In genomic region chr16:22811477-22811876, GRCm38 (mm10) we compare ENCODE assay signal across 39 mouse cellular contexts. TPM values are rescaled to one million over a fixed set of nuclear protein-coding genes. Genes with fewer than 3 reads are reported as not detected.
"Had no signal": no experiment of that assay in that cellular context is flagged by ENCODE, and none has a peak within 500 bp of the region (broad histone marks: within the 10 kb centered on the region; RNA-seq: fewer than 3 reads in every experiment).

Gene Crygs, minus strand, starts transcription at chr16:22811577.

- H3K4me2 ChIP-seq: heart, embryonic 11.5 days; heart, embryonic 13.5 days; heart, embryonic 15.5 days; hindbrain, embryonic 12.5 days; hindbrain, embryonic 14.5 days; intestine, embryonic 15.5 days; kidney, embryonic 15.5 days; limb, embryonic 13.5 days; limb, embryonic 15.5 days; liver, embryonic 11.5 days had no signal

- H3K36me3 ChIP-seq: intestine, embryonic 15.5 days had no signal

- DNase-seq: gastrocnemius, postnatal 14 days; gastrocnemius, postnatal 36 days; heart, adult 11 months; heart, adult 2 months; heart, postnatal 14 days; heart, postnatal 36 days; kidney, adult 18-20 months; kidney, postnatal 10 days; kidney, postnatal 25 days; layer of hippocampus, adult 9-11 months; layer of hippocampus, postnatal 36 days; left cerebral cortex, postnatal 4 days had no signal

- H3K9me3 ChIP-seq: heart, embryonic 13.5 days; heart, embryonic 15.5 days; hindbrain, embryonic 12.5 days; intestine, embryonic 15.5 days; kidney, embryonic 15.5 days; limb, embryonic 13.5 days; limb, embryonic 15.5 days had no signal

- H3K4me3 ChIP-seq: heart, adult 2 months; heart, embryonic 13.5 days; heart, embryonic 15.5 days; hindbrain, embryonic 12.5 days; intestine, embryonic 15.5 days; kidney, embryonic 15.5 days; limb, embryonic 13.5 days; limb, embryonic 15.5 days had no signal

- H3K9ac ChIP-seq: heart, embryonic 13.5 days; heart, embryonic 15.5 days; hindbrain, embryonic 12.5 days; hindbrain, embryonic 14.5 days; intestine, embryonic 15.5 days; kidney, embryonic 15.5 days; limb, embryonic 13.5 days; limb, embryonic 15.5 days; liver, embryonic 14.5 days had no signal

- H3K4me1 ChIP-seq: hindbrain, embryonic 12.5 days; limb, embryonic 13.5 days; limb, embryonic 15.5 days had no signal

- H3K27me3 ChIP-seq: intestine, embryonic 15.5 days; limb, embryonic 15.5 days had no signal

- ATAC-seq: hindbrain, embryonic 16.5 days; inflammation-experienced regulatory T-cells, adult 6 months; intestine, embryonic 15.5 days; intestine, postnatal 0 days had no signal

- H3K27ac ChIP-seq: heart, adult 2 months; heart, embryonic 13.5 days; heart, embryonic 15.5 days; hindbrain, embryonic 12.5 days; hindbrain, embryonic 14.5 days; intestine, embryonic 15.5 days; kidney, embryonic 15.5 days; limb, embryonic 13.5 days; limb, embryonic 15.5 days; liver, embryonic 14.5 days had no signal

RNA-seq across cellular contexts. Expression of gene Crygs, which starts in this region (rescaled TPM):
- total RNA-seq: gastrocnemius, adult 18-20 months; gastrocnemius, adult 8-10 months; gastrocnemius, postnatal 14 days; gastrocnemius, postnatal 36 days; heart, adult 2 months; heart, postnatal 14 days; heart, postnatal 36 days; hematopoietic stem cell, adult 5-6 weeks; layer of hippocampus, adult 18-20 months; layer of hippocampus, adult 8-10 months; layer of hippocampus, postnatal 14 days; layer of hippocampus, postnatal 36 days; left cerebral cortex, adult 18-20 months; left cerebral cortex, adult 8-10 months; left cerebral cortex, postnatal 10 days; left cerebral cortex, postnatal 4 days had no signal
- polyA plus RNA-seq: gonadal fat pad, adult 2 months; heart, adult 2 months; heart, embryonic 13.5 days; heart, embryonic 15.5 days; heart, postnatal 0 days; hindbrain, embryonic 12.5 days; hindbrain, embryonic 14.5 days; inflammation-experienced regulatory T-cells, adult 6 months; intestine, embryonic 15.5 days; intestine, postnatal 0 days; limb, embryonic 11.5 days; limb, embryonic 13.5 days; limb, embryonic 15.5 days; liver, embryonic 11.5 days; liver, embryonic 14.5 days; liver, embryonic 16.5 days had no signal
